Mouse (Mus musculus): ENCODE results near the gene Cd34. TPM values are rescaled to one million over a fixed set of nuclear protein-coding genes. Genes with fewer than 3 reads are reported as not detected.
A peak's percentile ranks its signal among the peaks of the same experiment; 100 is the strongest.

Gene Cd34
- polyA plus RNA-seq, 1 experiment from 2014 or later: 189 TPM

- peak; percentile 78 for ATAC-seq
- peak; percentile 62 for TF ChIP-seq EP300 (IDR thresholded peaks at IDR 0.05)
- no peak for TF ChIP-seq CTCF (IDR thresholded peaks at IDR 0.05)
- H3K4me3 ChIP-seq (ENCODE audit: low read depth, low read length): no peak overlapping the region
- H3K4me1 ChIP-seq (ENCODE audit: insufficient read depth, low read depth, low read length): peaks cover 5% of the 10 kb centered on the region; the same call in 1 of the 2 replicates
- 0 out of 2 replicates have a peak overlapping the region, but pooled peaks have one; percentile 0 for H3K27ac ChIP-seq (ENCODE audit: low read length)
- H3K36me3 ChIP-seq (ENCODE audit: insufficient read depth, low read length): no peaks in the 10 kb centered on the region
- DNase-seq (ENCODE audit: low spot score): peak; percentile 65
- H3K4me2 ChIP-seq (replicated peaks; ENCODE audit: low read depth, low read length): no peak overlapping the region
- 25% methylated on average over 3 of the region's 3 CpGs for WGBS
- no peak overlapping the region for H3K9ac ChIP-seq (replicated peaks; ENCODE audit: low read depth)
- H3K27me3 ChIP-seq (replicated peaks; ENCODE audit: insufficient read depth, low read length): no peaks in the 10 kb centered on the region
- H3K9me3 ChIP-seq (ENCODE audit: low read length): no peaks in the 10 kb centered on the region
Measured at GRCm38 (mm10) chr1:194927887-194928286, 10.7 kb upstream of the Cd34 start.

GRCm38 (mm10) chr1:194929275-194929971, 9.2 kb upstream of the Cd34 start:
- peak overlapping the region; percentile 1; the same call in 1 of the 2 replicates for H3K27ac ChIP-seq (ENCODE audit: low read length)
- no peak for DNase-seq (ENCODE audit: low spot score)
- peak; percentile 15; the same call in 1 of the 2 replicates for ATAC-seq

GRCm38 (mm10) chr1:194929972-194930355, 8.7 kb upstream of the Cd34 start:
- Histone ChIP-seq H3K9me3 (ENCODE audit: low read length) (no peaks in the 10 kb centered on the region), H3K4me3 (ENCODE audit: low read depth, low read length) (no peak overlapping the region), H3K4me2 (replicated peaks; ENCODE audit: low read depth, low read length) (no peak overlapping the region), H3K27ac (ENCODE audit: low read length) (peak overlapping the region; percentile 1; the same call in 1 of the 2 replicates), H3K36me3 (ENCODE audit: insufficient read depth, low read length) (no peaks in the 10 kb centered on the region), H3K4me1 (ENCODE audit: insufficient read depth, low read depth, low read length) (peaks cover 5% of the 10 kb centered on the region; the same call in 1 of the 2 replicates), H3K9ac (replicated peaks; ENCODE audit: low read depth) (no peak overlapping the region), H3K27me3 (replicated peaks; ENCODE audit: insufficient read depth, low read length) (no peaks in the 10 kb centered on the region)
- WGBS: 47% methylated on average over 1 of the region's 1 CpGs
- TF ChIP-seq CTCF (IDR thresholded peaks at IDR 0.05) (no peak), EP300 (IDR thresholded peaks at IDR 0.05) (no peak)
- ATAC-seq (peak; percentile 83), DNase-seq (ENCODE audit: low spot score) (peak; percentile 79)

More at GRCm38 (mm10) chr1:194929275-194929971, 9.2 kb upstream of the Cd34 start:
- H3K36me3 ChIP-seq (ENCODE audit: insufficient read depth, low read length): no peaks in the 10 kb centered on the region
- H3K9ac ChIP-seq (replicated peaks; ENCODE audit: low read depth): no peak overlapping the region
- peaks cover 5% of the 10 kb centered on the region; the same call in 1 of the 2 replicates for H3K4me1 ChIP-seq (ENCODE audit: insufficient read depth, low read depth, low read length)
- WGBS: 21% methylated on average over 2 of the region's 2 CpGs
- H3K27me3 ChIP-seq (replicated peaks; ENCODE audit: insufficient read depth, low read length): no peaks in the 10 kb centered on the region
- H3K9me3 ChIP-seq (ENCODE audit: low read length): no peaks in the 10 kb centered on the region
- H3K4me2 ChIP-seq (replicated peaks; ENCODE audit: low read depth, low read length): no peak overlapping the region
- H3K4me3 ChIP-seq (ENCODE audit: low read depth, low read length): no peak overlapping the region
- TF ChIP-seq CTCF (IDR thresholded peaks at IDR 0.05): no peak
- TF ChIP-seq EP300 (IDR thresholded peaks at IDR 0.05): no peak

- Histone ChIP-seq H3K4me2 (replicated peaks; ENCODE audit: low read depth, low read length) (no peak overlapping the region), H3K27ac (ENCODE audit: low read length) (no peak overlapping the region), H3K9ac (replicated peaks; ENCODE audit: low read depth) (no peak overlapping the region), H3K36me3 (ENCODE audit: insufficient read depth, low read length) (no peaks in the 10 kb centered on the region), H3K9me3 (ENCODE audit: low read length) (no peaks in the 10 kb centered on the region), H3K4me3 (ENCODE audit: low read depth, low read length) (no peak overlapping the region), H3K4me1 (ENCODE audit: insufficient read depth, low read depth, low read length) (peaks cover 5% of the 10 kb centered on the region; the same call in 1 of the 2 replicates), H3K27me3 (replicated peaks; ENCODE audit: insufficient read depth, low read length) (no peaks in the 10 kb centered on the region)
- TF ChIP-seq EP300 (IDR thresholded peaks at IDR 0.05): no peak
- TF ChIP-seq CTCF (IDR thresholded peaks at IDR 0.05): no peak
- DNase-seq (ENCODE audit: low spot score) (no peak), ATAC-seq (no peak)
Measured at GRCm38 (mm10) chr1:194930706-194931105, 7.9 kb upstream of the Cd34 start.

DNA sequence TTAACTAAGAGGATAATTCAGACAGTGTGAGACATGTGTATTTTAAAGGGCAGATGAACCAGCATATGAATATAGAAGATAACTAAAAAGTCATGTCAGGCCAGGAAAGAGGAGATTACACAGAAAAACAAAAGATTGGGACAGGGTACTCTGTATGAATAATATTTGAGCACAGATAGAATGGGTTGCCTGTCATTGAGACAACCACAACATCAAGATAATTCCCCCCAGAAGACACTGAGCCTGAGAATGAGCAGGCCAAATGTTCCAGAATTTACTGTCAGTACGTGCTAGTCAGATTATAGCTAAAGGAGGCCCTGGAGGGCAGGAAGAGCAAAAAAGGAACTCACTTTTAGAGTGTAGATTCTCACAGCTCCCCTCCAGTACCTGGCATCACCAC, 3.3 kb upstream of the Cd34 start:
- no peak overlapping the region for H3K27ac ChIP-seq (ENCODE audit: low read length)
- TF ChIP-seq EP300 (IDR thresholded peaks at IDR 0.05) (no peak), CTCF (IDR thresholded peaks at IDR 0.05) (no peak)
- no peaks in the 10 kb centered on the region for H3K4me1 ChIP-seq (ENCODE audit: insufficient read depth, low read depth, low read length)
- DNase-seq (ENCODE audit: low spot score): no peak
- no peaks in the 10 kb centered on the region for H3K36me3 ChIP-seq (ENCODE audit: insufficient read depth, low read length)
- no peaks in the 10 kb centered on the region for H3K27me3 ChIP-seq (replicated peaks; ENCODE audit: insufficient read depth, low read length)
- no peak overlapping the region for H3K4me3 ChIP-seq (ENCODE audit: low read depth, low read length)
- no peak for ATAC-seq
- H3K4me2 ChIP-seq (replicated peaks; ENCODE audit: low read depth, low read length): no peak overlapping the region
- no peaks in the 10 kb centered on the region for H3K9me3 ChIP-seq (ENCODE audit: low read length)
- no peak overlapping the region for H3K9ac ChIP-seq (replicated peaks; ENCODE audit: low read depth)
- 48% methylated on average over 1 of the region's 1 CpGs for whole genome bisulfite sequencing

DNA sequence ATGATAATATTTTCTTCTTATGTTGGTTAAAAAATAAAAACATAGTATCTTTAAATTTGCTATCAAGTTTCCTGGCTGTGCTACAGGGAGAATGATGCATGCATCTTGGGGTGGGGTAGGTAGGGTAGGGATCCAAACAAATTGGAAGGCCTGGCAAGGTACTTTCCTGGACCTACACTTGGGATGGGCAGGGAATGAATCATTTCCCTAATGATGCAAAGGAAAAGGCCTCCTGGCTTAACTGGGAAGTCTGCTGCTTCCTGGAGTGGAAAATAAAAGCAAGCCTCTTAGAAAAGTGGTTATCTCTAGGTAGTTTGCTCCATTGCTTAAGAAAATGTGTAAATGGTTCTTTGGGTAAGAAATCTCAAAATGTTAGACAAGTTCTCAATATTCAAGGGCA, 2.9 kb downstream of the Cd34 start:
- peak; percentile 39 for ATAC-seq
- no peak overlapping the region for H3K9ac ChIP-seq (replicated peaks; ENCODE audit: low read depth)
- no peak for DNase-seq (ENCODE audit: low spot score)

More for the DNA sequence above, 2.9 kb downstream of the Cd34 start:
- Histone ChIP-seq H3K36me3 (ENCODE audit: insufficient read depth, low read length) (no peaks in the 10 kb centered on the region), H3K4me3 (ENCODE audit: low read depth, low read length) (no peak overlapping the region), H3K27me3 (replicated peaks; ENCODE audit: insufficient read depth, low read length) (no peaks in the 10 kb centered on the region), H3K4me2 (replicated peaks; ENCODE audit: low read depth, low read length) (peak overlapping the region; percentile 25; the same call in 1 of the 2 replicates), H3K4me1 (ENCODE audit: insufficient read depth, low read depth, low read length) (no peaks in the 10 kb centered on the region; the same call in 1 of the 2 replicates), H3K9me3 (ENCODE audit: low read length) (no peaks in the 10 kb centered on the region), H3K27ac (ENCODE audit: low read length) (peak overlapping the region; percentile 60; the same call in 1 of the 2 replicates)
- no peak for TF ChIP-seq CTCF (IDR thresholded peaks at IDR 0.05)
- peak; percentile 74 for TF ChIP-seq EP300 (IDR thresholded peaks at IDR 0.05)
